Mouse (Mus musculus) gastrocnemius, postnatal 10 days (tissue): Measurements from ENCODE around the gene Mta2. TPM values are rescaled to one million over a fixed set of nuclear protein-coding genes. Genes with fewer than 3 reads are reported as not detected.
A peak's percentile ranks its signal among the peaks of the same experiment; 100 is the strongest.
"Not testable (repeated sequence)": the region's sequence is repeated elsewhere in the genome, so short reads cannot be mapped to it uniquely, and the experiment has no call there.

Experiments used
- DNase-seq: peaks from one replicate; pipeline ENCODE4 v3.0.0; 2021; ENCODE audit warnings: mixed read lengths
- total RNA-seq, 2 experiments: library from RNA; stranded (reverse); gene quantifications; 2 replicates each; pipeline ENCODE4 v1.2.3; 2021

Gene Mta2
- total RNA-seq, 2 experiments from 2014 or later, result 37.7 to 49.7 TPM

GRCm38 (mm10) chr19:8967373-8967743 lies 25.7 kb downstream of the Mta2 start:
- no peak for DNase-seq

GRCm38 (mm10) chr19:8967893-8968292 lies 26.2 kb downstream of the Mta2 start:
- no peak for DNase-seq

DNA sequence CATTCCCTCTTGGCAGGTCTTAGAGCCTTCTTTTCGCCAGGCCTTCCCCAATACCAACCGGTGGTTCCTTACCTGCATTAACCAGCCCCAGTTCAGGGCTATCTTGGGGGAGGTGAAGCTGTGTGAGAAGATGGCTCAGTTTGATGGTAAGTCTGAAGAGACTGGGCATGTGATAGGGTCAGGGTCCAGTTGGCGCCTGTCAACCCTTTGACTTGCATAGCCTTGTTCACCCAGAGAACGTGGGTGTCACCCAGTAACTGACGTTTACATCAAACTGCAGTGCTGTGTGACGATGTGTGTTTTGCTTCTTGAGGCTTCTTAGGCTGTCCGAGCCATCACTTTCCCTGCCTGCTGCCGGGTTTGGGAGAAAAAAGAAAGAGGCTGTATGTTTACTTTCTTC lies 30.8 kb downstream of the Mta2 start:
- DNase-seq, result not testable (repeated sequence)

DNA sequence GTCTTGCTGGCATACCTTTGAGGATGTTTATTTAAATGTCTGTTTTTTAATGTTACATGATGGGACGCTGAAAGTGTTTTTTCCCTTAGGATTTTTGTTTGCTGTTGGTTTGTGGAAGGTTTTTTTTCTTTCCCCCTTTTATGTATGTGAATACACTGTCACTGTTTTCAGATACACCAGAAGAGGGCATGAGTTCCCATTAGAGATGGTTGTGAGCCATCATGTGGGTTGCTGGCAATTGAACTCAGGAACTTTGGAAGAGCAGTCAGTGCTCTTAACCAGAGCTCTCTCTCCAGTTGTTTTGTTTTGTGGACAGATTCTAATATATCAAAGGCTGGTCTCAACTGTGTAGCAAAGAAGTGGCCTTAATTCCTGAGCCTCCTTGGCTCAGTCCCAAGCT lies 33.0 kb downstream of the Mta2 start:
- DNase-seq, result no peak

DNA sequence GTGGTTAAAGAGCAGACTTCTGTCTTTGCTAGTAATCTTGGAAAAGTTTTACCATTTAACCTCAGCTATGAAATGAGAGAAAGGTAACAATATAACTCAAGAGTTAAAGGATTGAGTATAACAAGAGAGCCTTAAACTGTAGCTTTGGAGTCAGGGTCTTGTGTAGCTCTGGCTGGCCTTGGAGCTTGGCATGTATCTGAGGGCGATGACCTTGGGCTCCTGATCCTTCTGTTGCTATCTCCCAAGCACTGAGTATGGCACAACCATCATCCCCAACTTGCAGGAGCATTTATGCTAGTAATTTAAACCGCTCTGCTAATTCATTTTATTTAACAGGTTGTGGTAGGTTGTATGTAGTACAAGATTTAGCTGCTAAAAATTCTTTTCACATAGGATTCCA lies 33.8 kb downstream of the Mta2 start:
- no peak for DNase-seq

DNA sequence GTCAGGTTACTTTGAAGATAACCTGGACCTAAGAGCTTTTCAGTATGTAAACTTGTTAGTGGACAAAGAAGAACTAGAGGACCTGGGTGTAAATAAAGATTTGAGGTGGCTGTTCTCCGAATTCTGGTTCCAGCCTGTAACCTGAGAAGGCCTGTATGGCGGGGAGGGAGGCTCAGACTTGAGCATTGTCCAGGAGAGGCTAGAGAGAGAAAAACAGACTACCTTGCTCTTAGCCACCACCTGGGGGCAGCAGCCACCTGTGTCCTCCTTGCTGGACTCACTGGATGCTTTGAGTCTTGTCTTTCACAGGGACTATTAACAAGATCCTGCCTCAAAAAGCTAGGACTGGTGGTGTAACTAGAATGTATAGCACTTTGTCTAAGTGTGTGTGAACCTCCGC lies 34.9 kb downstream of the Mta2 start:
- DNase-seq, result peak; percentile 52

GRCm38 (mm10) chr19:8980771-8981170 lies 39.1 kb downstream of the Mta2 start:
- no peak for DNase-seq

DNA sequence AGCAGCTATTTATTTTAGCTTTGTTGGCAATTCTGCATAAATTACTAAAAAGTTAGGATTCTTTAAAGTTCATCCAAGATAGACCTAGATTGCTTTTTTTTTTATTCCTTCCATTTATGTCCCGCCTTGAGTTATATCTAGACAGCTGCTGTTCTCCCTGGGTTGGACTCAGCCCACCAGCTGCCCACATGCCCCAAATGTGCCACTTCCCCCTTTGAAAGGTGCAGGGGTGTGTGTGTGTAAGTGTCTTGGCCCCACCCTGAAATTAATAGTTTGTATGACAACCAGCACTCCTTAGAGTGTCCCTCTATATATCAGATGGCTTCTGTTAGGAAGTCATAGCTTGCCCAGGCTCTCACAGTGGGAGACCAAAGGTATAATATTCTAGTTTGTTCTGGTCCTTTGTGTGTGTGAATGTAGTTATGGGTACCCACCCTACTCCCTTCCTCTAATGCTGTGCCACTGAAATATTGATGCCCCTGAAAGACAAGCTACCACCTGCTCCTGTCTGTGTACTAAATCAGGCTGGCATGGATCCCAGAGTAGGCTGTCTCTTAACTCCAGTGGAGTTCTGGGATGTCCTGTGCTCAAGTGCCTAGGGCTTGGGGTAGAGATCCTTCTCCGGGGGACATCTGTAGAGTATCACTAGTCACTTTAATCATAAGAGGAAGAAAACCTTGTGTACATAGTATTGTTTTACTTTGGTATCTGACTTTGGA lies 39.9 kb downstream of the Mta2 start:
- DNase-seq, result peak; percentile 57

DNA sequence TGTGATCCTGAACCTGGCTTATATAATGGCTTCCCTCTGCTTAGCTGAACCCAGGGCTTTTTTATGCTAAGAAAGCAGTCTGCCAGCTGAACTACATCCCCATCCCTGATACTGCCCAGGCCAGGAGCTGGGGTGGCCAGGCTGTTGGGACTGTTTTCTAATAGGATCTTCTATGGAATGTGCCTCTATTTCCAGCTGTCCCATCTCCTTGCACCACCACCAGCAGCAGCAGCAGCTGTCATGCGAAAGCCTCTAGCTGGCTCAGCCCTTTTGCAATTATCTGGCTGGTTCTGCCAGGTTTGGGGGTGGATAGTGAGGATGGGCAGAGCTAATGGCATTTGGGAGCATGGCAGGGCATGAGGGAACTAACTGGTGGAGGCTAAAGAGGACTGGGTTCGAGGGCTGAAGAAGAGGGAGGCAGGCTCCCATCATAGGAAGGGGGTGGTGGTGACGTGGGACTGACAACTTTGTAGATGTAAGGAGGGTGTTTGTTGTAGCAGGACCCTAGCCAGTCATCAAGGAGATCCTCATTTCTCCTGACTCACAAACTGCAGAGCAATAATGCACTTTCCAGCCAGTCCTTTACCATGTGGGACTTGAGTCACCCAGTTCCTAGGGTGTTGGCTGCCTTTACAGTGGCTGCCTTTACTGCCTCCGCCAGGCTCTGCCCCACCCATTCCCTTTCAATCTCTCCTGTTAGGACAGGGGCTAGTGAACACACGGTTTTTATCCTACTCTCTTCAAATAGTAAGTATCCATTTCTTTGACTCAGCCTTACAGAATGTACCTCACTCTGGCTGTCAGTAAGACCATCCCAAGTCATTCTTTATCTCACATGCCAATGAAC lies 40.9 kb downstream of the Mta2 start:
- no peak for DNase-seq

DNA sequence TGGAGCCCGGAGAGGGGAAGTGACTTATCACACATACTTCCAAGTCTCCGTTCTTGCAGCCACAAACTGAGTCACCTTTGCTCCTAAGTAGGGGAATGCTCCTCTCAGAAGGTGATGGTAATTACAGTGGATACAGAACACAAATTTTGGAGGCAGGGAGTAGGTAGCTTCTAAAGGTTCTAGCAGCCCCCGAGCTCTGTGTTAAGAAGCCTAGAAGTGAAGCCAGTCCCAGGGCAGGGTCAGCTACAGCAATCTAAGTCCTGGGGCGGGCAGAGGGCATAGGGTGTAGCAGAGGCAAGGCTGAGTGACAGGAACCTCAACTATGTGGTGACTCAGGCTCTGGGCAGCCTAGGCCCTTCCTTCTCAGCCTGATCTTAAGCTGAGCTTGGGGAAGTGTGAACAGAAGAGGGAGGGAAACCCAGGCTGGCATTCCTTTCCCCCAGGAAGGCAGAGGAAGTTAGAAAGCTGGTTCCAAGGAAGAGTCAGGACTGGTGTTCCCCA lies 41.5 kb downstream of the Mta2 start:
- DNase-seq, result no peak

DNA sequence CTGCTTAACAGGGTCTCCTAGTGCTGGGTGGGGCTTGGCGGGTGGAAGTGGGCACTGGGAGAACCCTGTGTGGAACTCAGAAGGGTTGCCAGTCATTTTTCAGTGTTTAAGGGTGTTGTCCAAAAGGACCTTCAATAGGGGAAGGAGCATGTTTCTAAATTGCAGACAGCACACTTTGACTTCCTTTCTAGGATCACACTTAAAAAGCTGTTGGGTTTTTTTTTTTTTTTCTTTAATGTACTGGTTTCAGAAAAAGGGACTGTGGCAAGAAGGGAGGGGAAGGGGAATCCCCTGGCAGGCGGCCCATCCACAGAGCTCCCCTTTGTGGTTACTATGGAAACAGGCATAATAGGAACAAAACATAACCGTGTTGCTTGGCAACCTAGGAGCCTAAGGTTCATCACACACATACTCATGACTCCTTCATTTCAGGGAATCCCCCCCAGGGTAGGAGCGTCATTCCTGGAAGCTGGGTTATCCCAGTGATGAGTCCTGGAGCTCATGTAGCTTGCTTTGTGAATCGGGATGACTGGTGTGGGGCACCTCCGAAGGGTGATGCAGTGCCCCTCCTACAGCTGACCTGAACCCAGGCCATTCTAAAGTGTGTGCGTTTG lies 42.7 kb downstream of the Mta2 start:
- DNase-seq, result peak; percentile 68

DNA sequence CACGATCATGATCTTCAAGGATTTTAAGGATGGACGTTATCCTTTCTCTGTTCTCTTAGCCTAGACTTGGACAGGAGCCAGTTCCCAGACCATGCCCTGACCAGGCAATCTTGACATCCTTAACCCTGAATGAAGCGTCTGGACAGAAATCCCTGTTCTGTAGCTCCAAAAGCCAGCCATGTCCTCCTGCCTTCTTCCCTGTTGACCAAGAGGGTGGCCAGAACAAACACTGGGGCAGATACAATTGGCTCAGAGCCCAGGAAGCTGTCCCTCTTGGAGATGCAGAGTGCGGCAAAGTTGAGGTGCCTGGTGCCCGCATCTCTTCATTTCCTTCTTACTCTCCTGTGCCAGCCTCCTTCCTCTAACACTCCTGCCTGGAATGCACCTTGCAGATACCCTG lies 44.2 kb downstream of the Mta2 start:
- DNase-seq, result no peak

DNA sequence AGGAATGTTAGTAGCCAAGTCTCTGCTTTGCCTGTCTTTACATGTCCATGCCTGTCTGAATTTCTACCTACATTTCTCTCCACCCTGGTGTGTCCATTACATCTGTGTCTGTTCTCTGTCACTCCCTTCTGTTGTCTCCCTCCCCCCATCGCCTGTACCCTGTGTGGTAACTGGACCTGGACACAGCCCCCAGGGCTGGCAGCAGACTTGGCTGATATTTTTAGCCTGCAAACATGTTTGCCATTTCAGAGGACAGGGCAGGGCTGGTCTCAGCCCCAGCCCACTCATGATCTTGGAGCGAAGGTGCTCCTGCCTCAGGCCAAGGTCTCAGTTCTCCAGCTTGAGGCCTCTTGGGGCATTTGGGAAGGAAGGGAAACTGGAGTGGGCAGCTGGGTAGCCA lies 46.1 kb downstream of the Mta2 start:
- DNase-seq, result peak; percentile 45

- DNase-seq, result no peak
These were observed 46.8 kb downstream of the Mta2 start for GRCm38 (mm10) chr19:8988346-8989065.

GRCm38 (mm10) chr19:8989066-8989566 lies 47.4 kb downstream of the Mta2 start, which contains the start of gene Ahnak:
Gene Ahnak, plus strand, starts transcription at chr19:8989284.
- peak; percentile 89 for DNase-seq

- DNase-seq, result peak; percentile 95
These were observed 48.1 kb downstream of the Mta2 start for GRCm38 (mm10) chr19:8989567-8990431.

- no peak for DNase-seq
These were observed 48.9 kb downstream of the Mta2 start for GRCm38 (mm10) chr19:8990432-8991102.

GRCm38 (mm10) chr19:8991245-8991870 lies 49.7 kb downstream of the Mta2 start:
- DNase-seq, result no peak

DNA sequence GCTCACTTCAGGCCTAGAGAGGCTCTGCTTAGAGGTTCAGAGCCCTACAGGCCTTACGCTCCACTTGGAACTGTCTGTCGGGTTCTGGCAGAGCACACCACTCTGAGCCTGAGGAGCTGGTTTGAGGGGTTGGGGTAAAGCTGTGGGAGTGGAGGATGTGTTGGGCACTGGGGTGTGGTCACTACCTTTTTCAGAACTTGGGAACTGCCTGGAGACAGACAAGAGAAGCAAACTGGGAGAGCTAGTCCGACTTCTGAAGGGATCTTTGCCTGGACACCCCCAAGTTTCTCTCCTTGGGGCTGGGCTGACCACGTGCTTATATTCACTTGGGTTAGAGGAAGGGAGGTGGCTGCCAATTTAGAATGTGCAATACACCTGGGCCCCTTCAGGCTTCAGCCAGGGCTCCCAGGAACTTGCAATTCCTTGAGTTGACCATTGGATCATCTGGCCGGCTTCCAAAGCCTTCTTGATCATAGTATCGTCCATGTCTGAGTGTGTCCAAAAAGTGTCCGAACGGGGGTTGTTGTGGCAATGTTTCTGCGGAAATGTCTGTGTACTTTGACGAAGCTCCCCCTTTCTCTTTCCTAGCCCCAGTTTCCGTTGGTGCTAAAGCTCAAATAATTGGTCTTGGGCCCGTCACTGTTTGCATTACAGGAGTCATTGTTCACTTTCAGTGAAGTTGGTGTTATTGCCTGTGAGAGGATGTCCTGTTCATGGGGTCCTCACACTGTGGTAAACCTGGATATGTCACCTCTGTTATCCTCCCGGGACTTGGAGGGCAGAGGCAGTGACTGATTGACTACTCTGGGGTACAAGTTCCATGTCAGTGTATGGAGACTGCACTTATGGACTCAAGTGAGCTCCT lies 50.4 kb downstream of the Mta2 start:
- peak; percentile 67 for DNase-seq
